Mouse (Mus musculus) bone marrow macrophage, adult 2 months (primary cell): ENCODE data around the gene Hsph1.

Experiments
- CTCF ChIP-seq: IDR thresholded peaks from 2 replicates; pipeline ENCODE4 v1.5.1; 2012; ENCODE audit warnings: low read depth, mild to moderate bottlenecking, low read length, moderate library complexity
- POLR2A ChIP-seq: IDR thresholded peaks from 2 replicates; pipeline ENCODE4 v1.6.1; 2012; ENCODE audit warnings: mild to moderate bottlenecking, low read depth, low read length, borderline replicate concordance

GRCm38 (mm10) chr5:149587327-149587895, 48.8 kb downstream of the Hsph1 start:
- TF ChIP-seq CTCF (no peak), POLR2A (no peak)
